In the genomic region with DNA sequence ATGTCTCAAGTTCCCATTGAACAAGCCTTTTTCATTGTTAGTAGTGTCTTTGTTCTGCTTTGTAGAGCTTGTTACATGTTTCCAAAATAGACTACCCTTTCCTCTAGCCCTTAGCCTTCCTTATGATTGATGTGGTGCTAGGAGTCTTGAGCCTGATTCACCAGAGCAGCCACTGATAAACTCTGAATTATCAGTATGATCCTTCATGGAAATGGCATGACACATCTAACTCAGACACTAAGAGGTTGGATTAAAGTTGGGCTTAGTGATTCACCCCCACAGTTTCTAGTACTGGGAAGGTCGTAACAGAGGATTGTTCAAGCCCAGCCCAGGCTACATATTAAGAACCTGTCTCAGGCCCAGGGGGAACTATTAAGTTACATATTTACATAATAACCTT, we compare ENCODE assay signal across 26 mouse cellular contexts. TPM values are rescaled to one million over a fixed set of nuclear protein-coding genes. Genes with fewer than 3 reads are reported as not detected.
DNase-seq lines count a peak whose midpoint lies in the region; ATAC-seq lines count a peak whose summit lies in the region.
"Had no signal": no experiment of that assay in that cellular context is flagged by ENCODE, and none has a peak within 500 bp of the region (broad histone marks: within the 10 kb centered on the region; RNA-seq: fewer than 3 reads in every experiment).

No protein-coding gene starts in this region.

- H3K27me3 ChIP-seq in midbrain, embryonic 11.5 days (ENCODE audit: control insufficient read depth, insufficient read depth, low read length) = no peaks in the 10 kb centered on the region
- H3K27me3 ChIP-seq in midbrain, embryonic 16.5 days (ENCODE audit: control insufficient read depth, insufficient read depth, low read depth, low read length) = no peaks in the 10 kb centered on the region
- H3K27me3 ChIP-seq: CH12.LX; embryonic facial prominence, embryonic 13.5 days; embryonic facial prominence, embryonic 15.5 days; forebrain, embryonic 12.5 days; Patski had no signal

- H3K4me1 ChIP-seq in midbrain, embryonic 11.5 days (ENCODE audit: control insufficient read depth, insufficient read depth, low read length) = no peaks in the 10 kb centered on the region
- H3K4me1 ChIP-seq in midbrain, embryonic 16.5 days (ENCODE audit: control insufficient read depth, insufficient read depth, low read length) = no peaks in the 10 kb centered on the region
- H3K4me1 ChIP-seq: embryonic facial prominence, embryonic 13.5 days; embryonic facial prominence, embryonic 15.5 days; forebrain, embryonic 10.5 days; forebrain, embryonic 12.5 days had no signal

- no peak overlapping the region for H3K9ac ChIP-seq in midbrain, embryonic 11.5 days (ENCODE audit: low read length)
- no peak overlapping the region for H3K9ac ChIP-seq in midbrain, embryonic 16.5 days (ENCODE audit: low read depth, low read length)
- H3K9ac ChIP-seq: embryonic facial prominence, embryonic 13.5 days; embryonic facial prominence, embryonic 15.5 days; forebrain, embryonic 12.5 days had no signal

- no peak for ATAC-seq in midbrain, embryonic 11.5 days (ENCODE audit: low FRiP score)
- ATAC-seq in midbrain, embryonic 16.5 days = no peak
- ATAC-seq: activated CD4-positive, CD25-positive, alpha-beta regulatory T cell, adult 4 months; CD4-positive, CD25-positive, alpha-beta regulatory T cell, adult 4 months; forebrain, embryonic 14.5 days; forebrain, embryonic 16.5 days; Patski had no signal

- no peak overlapping the region for H3K27ac ChIP-seq in midbrain, embryonic 11.5 days (ENCODE audit: low read depth, low read length)
- no peak overlapping the region for H3K27ac ChIP-seq in midbrain, embryonic 16.5 days (ENCODE audit: low read length)
- H3K27ac ChIP-seq: embryonic facial prominence, embryonic 13.5 days; embryonic facial prominence, embryonic 15.5 days; forebrain, embryonic 10.5 days; forebrain, embryonic 12.5 days had no signal

- peak; percentile 10 to 77 for DNase-seq in adrenal gland, adult (ENCODE audit: inconsistent age in 2 of 2, low spot score in 1 of 2)
- DNase-seq in adrenal gland, adult 18-20 months (ENCODE audit: low spot score in 2 of 2) = no peak
- DNase-seq in adrenal gland, adult 8-10 months = peak; percentile 14
- no peak for DNase-seq in adrenal gland, postnatal 25 days
- peak; percentile 65 for DNase-seq in midbrain, embryonic 11.5 days (ENCODE audit: low spot score, missing footprints)
- DNase-seq: B cell, adult 2 months; cerebellum, adult 11 months; cerebellum, adult 18-20 months; cerebellum, adult 8-10 months; cerebellum, adult 9-11 months; cerebellum, postnatal 14 days; cerebellum, postnatal 36 days; embryo, embryonic 11 days had no signal

- H3K4me2 ChIP-seq in midbrain, embryonic 11.5 days = no peak overlapping the region
- H3K4me2 ChIP-seq in midbrain, embryonic 16.5 days (ENCODE audit: low read length) = no peak overlapping the region
- H3K4me2 ChIP-seq: embryonic facial prominence, embryonic 13.5 days; embryonic facial prominence, embryonic 15.5 days; forebrain, embryonic 12.5 days had no signal

- H3K4me3 ChIP-seq in midbrain, embryonic 11.5 days (ENCODE audit: low read depth, low read length) = no peak overlapping the region
- H3K4me3 ChIP-seq in midbrain, embryonic 16.5 days (ENCODE audit: low read depth, low read length) = no peak overlapping the region
- H3K4me3 ChIP-seq: embryonic facial prominence, embryonic 13.5 days; embryonic facial prominence, embryonic 15.5 days; erythroblast, embryonic 14.5 days; forebrain, embryonic 10.5 days; forebrain, embryonic 12.5 days had no signal

- 96% methylated on average over 1 of the region's 1 CpGs for WGBS in midbrain, embryonic 11.5 days
- WGBS in midbrain, embryonic 16.5 days = 92% methylated on average over 1 of the region's 1 CpGs

- no peaks in the 10 kb centered on the region for H3K9me3 ChIP-seq in midbrain, embryonic 11.5 days (ENCODE audit: control insufficient read depth, low read length)
- no peaks in the 10 kb centered on the region for H3K9me3 ChIP-seq in midbrain, embryonic 16.5 days (replicated peaks; ENCODE audit: control insufficient read depth, low read length, poor library complexity, severe bottlenecking)
- H3K9me3 ChIP-seq: embryonic facial prominence, embryonic 13.5 days; embryonic facial prominence, embryonic 15.5 days; forebrain, embryonic 10.5 days; forebrain, embryonic 12.5 days; G1E had no signal

- peaks cover 9% of the 10 kb centered on the region; the same call in 1 of the 2 replicates for H3K36me3 ChIP-seq in midbrain, embryonic 11.5 days (ENCODE audit: control insufficient read depth, insufficient read depth, low read length)
- H3K36me3 ChIP-seq in midbrain, embryonic 16.5 days (ENCODE audit: control insufficient read depth, insufficient read depth, low read length) = peaks cover 23% of the 10 kb centered on the region

RNA-seq across cellular contexts. Expression of a gene that starts 59.3 kb away (rescaled TPM):
- total RNA-seq in adrenal gland, adult 18-20 months (2021) = 10 to 100 TPM; 62.1 to 66.6 TPM
- total RNA-seq in adrenal gland, adult 8-10 months (2022) = 10 to 100 TPM; 65.9 to 71.9 (median 67.5) TPM
- total RNA-seq in adrenal gland, postnatal 25 days (2021) = 73.4 and 75.9 TPM in 2 replicates
- 98.7 and 117 TPM in 2 replicates for polyA plus RNA-seq in midbrain, embryonic 11.5 days (2014; fragmentation: Nextera tagmentation; extraction: Ambion mirVana)
- 78.4 and 85.8 TPM in 2 replicates for polyA plus RNA-seq in midbrain, embryonic 16.5 days (2015; fragmentation: Nextera tagmentation; extraction: Ambion mirVana)

Comparison
In these comparisons a context has a peak if more than half of its experiments do, and no peak if none do; other contexts are left out.
1. DNase-seq: peak in adrenal gland, adult (2 of 2), adrenal gland, adult 8-10 months (single experiment) and midbrain, embryonic 11.5 days (single experiment); none in adrenal gland, adult 18-20 months (0 of 2) and adrenal gland, postnatal 25 days (single experiment).